Mouse (Mus musculus) kidney, adult 2 months (tissue): ENCODE results near the gene Ccdc154.

ENCODE experiments used
- CTCF ChIP-seq: fragments of 200-500 bp; conservative IDR thresholded peaks from 2 replicates; pipeline ENCODE4 v1.5.1; 2011; ENCODE audit warnings: low read depth, mild to moderate bottlenecking, control low read depth, low read length, moderate library complexity, mixed read lengths; ENCODE audit not compliant: insufficient read depth, insufficient read length
- POLR2A ChIP-seq: fragments of 200-500 bp; IDR thresholded peaks from one replicate; pipeline ENCODE4 v1.6.1; 2011; ENCODE audit warnings: low read depth, low read length, control low read depth

GRCm38 (mm10) chr17:25130060-25130459 lies 32.2 kb upstream of the Ccdc154 start:
- TF ChIP-seq CTCF (no peak), POLR2A (no peak)
